In genomic region chr7:75077560-75078208, GRCm38 (mm10) we compare ENCODE assay signal across 20 mouse cellular contexts.
DNase-seq lines count a peak whose midpoint lies in the region; ATAC-seq and TF ChIP-seq lines count a peak whose summit lies in the region.
"Had no signal": no experiment of that assay in that cellular context is flagged by ENCODE, and none has a peak within 500 bp of the region (broad histone marks: within the 10 kb centered on the region; RNA-seq: fewer than 3 reads in every experiment).

No protein-coding gene starts in this region.

- H3K4me1 ChIP-seq in hindbrain, postnatal 0 days (ENCODE audit: insufficient read depth, low read length) = no peaks in the 10 kb centered on the region
- 0 out of 2 replicates have a peak, but pooled peaks cover 4% of the 10 kb centered on the region for H3K4me1 ChIP-seq in hindbrain, embryonic 13.5 days (replicated peaks)
- peaks cover 6% of the 10 kb centered on the region; the same call in 1 of the 2 replicates for H3K4me1 ChIP-seq in forebrain, embryonic 14.5 days (ENCODE audit: control insufficient read depth, insufficient read depth, low read length)
- H3K4me1 ChIP-seq: heart, embryonic 10.5 days; intestine, embryonic 15.5 days; liver, embryonic 13.5 days; neural tube, embryonic 12.5 days had no signal

- H3K9ac ChIP-seq in hindbrain, postnatal 0 days (replicated peaks; ENCODE audit: low read length) = no peak overlapping the region
- no peak overlapping the region for H3K9ac ChIP-seq in hindbrain, embryonic 13.5 days
- no peak overlapping the region for H3K9ac ChIP-seq in forebrain, embryonic 14.5 days (ENCODE audit: low read length)
- H3K9ac ChIP-seq: intestine, embryonic 15.5 days; liver, embryonic 13.5 days; neural tube, embryonic 12.5 days had no signal

- no peak overlapping the region for H3K4me3 ChIP-seq in hindbrain, postnatal 0 days (ENCODE audit: low read length)
- H3K4me3 ChIP-seq in hindbrain, embryonic 13.5 days = no peak overlapping the region
- H3K4me3 ChIP-seq in forebrain, embryonic 14.5 days (ENCODE audit: low read depth, low read length) = no peak overlapping the region
- H3K4me3 ChIP-seq: heart, embryonic 10.5 days; intestine, embryonic 15.5 days; limb, embryonic 10.5 days; liver, embryonic 13.5 days; neural tube, embryonic 12.5 days had no signal

- no peak overlapping the region for H3K27ac ChIP-seq in hindbrain, postnatal 0 days
- no peak overlapping the region for H3K27ac ChIP-seq in hindbrain, embryonic 13.5 days
- H3K27ac ChIP-seq in forebrain, embryonic 14.5 days (ENCODE audit: low read depth, low read length) = peak overlapping the region; percentile 55; the same call in 1 of the 2 replicates
- H3K27ac ChIP-seq: heart, embryonic 10.5 days; intestine, embryonic 15.5 days; limb, embryonic 10.5 days; liver, embryonic 13.5 days; neural tube, embryonic 12.5 days had no signal

- H3K36me3 ChIP-seq in hindbrain, postnatal 0 days (ENCODE audit: insufficient read depth, low read length) = no peaks in the 10 kb centered on the region
- H3K36me3 ChIP-seq in hindbrain, embryonic 13.5 days = no peaks in the 10 kb centered on the region
- H3K36me3 ChIP-seq in forebrain, embryonic 14.5 days (ENCODE audit: control insufficient read depth, insufficient read depth, low read length) = no peaks in the 10 kb centered on the region
- H3K36me3 ChIP-seq: heart, embryonic 10.5 days; intestine, embryonic 15.5 days; limb, embryonic 10.5 days; liver, embryonic 13.5 days; neural tube, embryonic 12.5 days had no signal

- H3K9me3 ChIP-seq in hindbrain, postnatal 0 days (ENCODE audit: low read length) = no peaks in the 10 kb centered on the region
- H3K9me3 ChIP-seq in hindbrain, embryonic 13.5 days = no peaks in the 10 kb centered on the region
- no peaks in the 10 kb centered on the region for H3K9me3 ChIP-seq in forebrain, embryonic 14.5 days (replicated peaks; ENCODE audit: control insufficient read depth, low read length)
- H3K9me3 ChIP-seq: heart, embryonic 10.5 days; intestine, embryonic 15.5 days; limb, embryonic 10.5 days; liver, embryonic 13.5 days; neural tube, embryonic 12.5 days had no signal

- DNase-seq in hindbrain, postnatal 0 days (ENCODE audit: low spot score) = peak; percentile 58
- DNase-seq in brain, adult 2 months (ENCODE audit: low read depth, low spot score) = peak; percentile 82
- peak; percentile 86 for DNase-seq in forebrain, embryonic 14.5 days (ENCODE audit: low spot score)
- DNase-seq in left cerebral cortex, adult 9 months (ENCODE audit: low spot score in 2 of 2) = peak; percentile 23 to 65
- no peak for DNase-seq in embryo, embryonic 9.5 days (ENCODE audit: extremely low spot score)
- DNase-seq in thymus, postnatal 14 days = no peak
- no peak for DNase-seq in adrenal gland, postnatal 36 days
- DNase-seq: adrenal gland, postnatal 25 days; cerebellum, adult 11 months; gastrocnemius, postnatal 10 days; heart, postnatal 36 days; kidney, postnatal 25 days; liver, embryonic 13.5 days; lung, postnatal 4 days had no signal

- no peak for ATAC-seq in hindbrain, postnatal 0 days
- ATAC-seq in hindbrain, embryonic 13.5 days (ENCODE audit: low FRiP score) = no peak
- peak; percentile 86 for ATAC-seq in forebrain, embryonic 14.5 days
- ATAC-seq: intestine, embryonic 15.5 days; midbrain, embryonic 16.5 days had no signal

- TF ChIP-seq CTCF in hindbrain, postnatal 0 days (IDR thresholded peaks at IDR 0.05; ENCODE audit: low read depth) = no peak

- no peak overlapping the region for H3K4me2 ChIP-seq in hindbrain, postnatal 0 days (ENCODE audit: low read depth, low read length)
- no peak overlapping the region for H3K4me2 ChIP-seq in hindbrain, embryonic 13.5 days
- H3K4me2 ChIP-seq in forebrain, embryonic 14.5 days (ENCODE audit: low read length) = no peak overlapping the region
- H3K4me2 ChIP-seq: intestine, embryonic 15.5 days; liver, embryonic 13.5 days; neural tube, embryonic 12.5 days had no signal

- H3K27me3 ChIP-seq in hindbrain, postnatal 0 days (ENCODE audit: insufficient read depth, low read length) = no peaks in the 10 kb centered on the region
- no peaks in the 10 kb centered on the region for H3K27me3 ChIP-seq in hindbrain, embryonic 13.5 days
- no peaks in the 10 kb centered on the region for H3K27me3 ChIP-seq in forebrain, embryonic 14.5 days (replicated peaks; ENCODE audit: control insufficient read depth, insufficient read depth, low read length)
- H3K27me3 ChIP-seq: intestine, embryonic 15.5 days; liver, embryonic 13.5 days; neural tube, embryonic 12.5 days had no signal

- WGBS in hindbrain, postnatal 0 days = 48% methylated on average over 8 of the region's 8 CpGs
- 71% methylated on average over 8 of the region's 8 CpGs for WGBS in hindbrain, embryonic 13.5 days
- 16% methylated on average over 8 of the region's 8 CpGs for WGBS in forebrain, embryonic 14.5 days

Comparison
In these comparisons a context has a peak if more than half of its experiments do, and no peak if none do; other contexts are left out.
1. DNase-seq: peak in hindbrain, postnatal 0 days (single experiment), brain, adult 2 months (single experiment), forebrain, embryonic 14.5 days (single experiment) and left cerebral cortex, adult 9 months (2 of 2); none in embryo, embryonic 9.5 days (single experiment), thymus, postnatal 14 days (single experiment) and adrenal gland, postnatal 36 days (0 of 2).